8 mouse cellular contexts compared by ENCODE assay signal in genomic region chr9:107399491-107399971, GRCm38 (mm10). TPM values are rescaled to one million over a fixed set of nuclear protein-coding genes. Genes with fewer than 3 reads are reported as not detected.
DNase-seq lines count a peak whose midpoint lies in the region; ATAC-seq lines count a peak whose summit lies in the region.

Cacna2d2 (plus strand) TSS chr9:107399612.

- no peaks in the 10 kb centered on the region for H3K36me3 ChIP-seq in hindbrain, embryonic 16.5 days (ENCODE audit: control insufficient read depth, insufficient read depth, low read length)

- H3K27ac ChIP-seq in hindbrain, embryonic 16.5 days (ENCODE audit: low read depth, low read length), result peak within 1 kb of the TSS; percentile 62

- under 1% methylated on average over 42 of the region's 54 CpGs for WGBS in hindbrain, embryonic 16.5 days

- H3K4me2 ChIP-seq in hindbrain, embryonic 16.5 days (ENCODE audit: low read length), result peak within 1 kb of the TSS; percentile 86

- H3K27me3 ChIP-seq in hindbrain, embryonic 16.5 days (replicated peaks; ENCODE audit: control insufficient read depth, insufficient read depth, low read length), result peaks cover 5% of the 10 kb centered on the region

- intact Hi-C loops in gastrocnemius, postnatal 14 days (cut with DNase I; ENCODE audit: low total_unique reads), result no loop called here

- DNase-seq in adrenal gland, postnatal 14 days, result peak; percentile 85
- peak; percentile 81 to 88 for DNase-seq in cerebellum, postnatal 36 days
- peak; percentile 51 for DNase-seq in gastrocnemius, postnatal 14 days
- DNase-seq in left cerebral cortex, adult 8-10 months (ENCODE audit: low spot score in 2 of 2), result peak in 1 of 2 experiments; percentile 43
- DNase-seq in lung, postnatal 4 days, result peak; percentile 13 to 39
- DNase-seq in right cerebral cortex, postnatal 14 days, result peak; percentile 37

- H3K4me3 ChIP-seq in hindbrain, embryonic 16.5 days (ENCODE audit: low read length), result peak within 1 kb of the TSS; percentile 83

- H3K9ac ChIP-seq in hindbrain, embryonic 16.5 days (ENCODE audit: low read depth, low read length), result peak within 1 kb of the TSS; percentile 88

- H3K4me1 ChIP-seq in hindbrain, embryonic 16.5 days (ENCODE audit: control insufficient read depth, insufficient read depth, low read depth, low read length), result peaks cover 22% of the 10 kb centered on the region

- H3K9me3 ChIP-seq in hindbrain, embryonic 16.5 days (ENCODE audit: control insufficient read depth, low read length), result no peaks in the 10 kb centered on the region

- peak; percentile 65 for ATAC-seq in hindbrain, embryonic 16.5 days
- ATAC-seq in erythroblast, adult 5-6 weeks (replicated peaks; ENCODE audit: low FRiP score, poor library complexity, severe bottlenecking), result no peak

RNA-seq across cellular contexts. Expression of gene Cacna2d2, which starts in this region (rescaled TPM):
- 5.1 and 6.6 TPM in 2 replicates for total RNA-seq in adrenal gland, postnatal 14 days (2021)
- 1 to 10 TPM in 1 of 2 experiments, under 1 TPM in 1; 0.78 to 1.0 TPM for total RNA-seq in gastrocnemius, postnatal 14 days (2021)
- polyA plus RNA-seq in hindbrain, embryonic 16.5 days (2015; fragmentation: Nextera tagmentation; extraction: Ambion mirVana), result 8.1 and 9.0 TPM in 2 replicates
- total RNA-seq in left cerebral cortex, adult 8-10 months (2022), result 10 to 100 TPM; 37.3 to 49.0 (median 44.8) TPM
- 0.63 TPM in 1 of 2 replicates, not detected in the other for total RNA-seq in erythroblast, adult 5-6 weeks (2015; ENCODE audit: low replicate concordance)
- total RNA-seq in erythroblast, adult 5-6 weeks (2017; ENCODE audit: low replicate concordance), result not detected in 2 replicates
